Mouse (Mus musculus): ENCODE measurements around the gene Fgf9.

DNA sequence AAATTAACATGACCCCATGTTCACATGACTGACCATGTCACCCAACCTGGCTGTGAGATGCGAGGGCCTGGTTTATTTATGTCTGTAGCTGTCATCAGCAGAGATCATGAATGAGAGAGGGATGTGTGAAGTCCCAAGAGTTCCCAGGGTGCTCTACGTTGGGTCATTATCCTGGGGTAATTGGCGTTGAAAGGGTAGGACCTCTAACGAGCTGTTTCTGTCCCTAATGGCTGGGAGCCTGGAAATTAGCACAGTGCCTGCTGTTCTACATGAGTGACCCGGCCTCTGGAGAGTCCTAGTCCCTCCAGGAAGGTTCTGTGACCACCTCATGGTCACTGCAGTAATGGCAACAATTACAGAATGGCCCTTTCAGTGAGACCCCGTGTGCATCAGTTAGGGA lies 34.2 kb upstream of the Fgf9 start:
- TF ChIP-seq CTCF (IDR thresholded peaks at IDR 0.05; ENCODE audit: low read depth) (no peak), EP300 (IDR thresholded peaks at IDR 0.05; ENCODE audit: low read depth) (no peak)

All from liver, embryonic 14.5 days (tissue).